Mouse (Mus musculus): ENCODE data around the gene Ppard.
A peak's percentile ranks its signal among the peaks of the same experiment; 100 is the strongest.
"Not testable (repeated sequence)": the region's sequence is repeated elsewhere in the genome, so short reads cannot be mapped to it uniquely, and the experiment has no call there.

Gene Ppard

DNA sequence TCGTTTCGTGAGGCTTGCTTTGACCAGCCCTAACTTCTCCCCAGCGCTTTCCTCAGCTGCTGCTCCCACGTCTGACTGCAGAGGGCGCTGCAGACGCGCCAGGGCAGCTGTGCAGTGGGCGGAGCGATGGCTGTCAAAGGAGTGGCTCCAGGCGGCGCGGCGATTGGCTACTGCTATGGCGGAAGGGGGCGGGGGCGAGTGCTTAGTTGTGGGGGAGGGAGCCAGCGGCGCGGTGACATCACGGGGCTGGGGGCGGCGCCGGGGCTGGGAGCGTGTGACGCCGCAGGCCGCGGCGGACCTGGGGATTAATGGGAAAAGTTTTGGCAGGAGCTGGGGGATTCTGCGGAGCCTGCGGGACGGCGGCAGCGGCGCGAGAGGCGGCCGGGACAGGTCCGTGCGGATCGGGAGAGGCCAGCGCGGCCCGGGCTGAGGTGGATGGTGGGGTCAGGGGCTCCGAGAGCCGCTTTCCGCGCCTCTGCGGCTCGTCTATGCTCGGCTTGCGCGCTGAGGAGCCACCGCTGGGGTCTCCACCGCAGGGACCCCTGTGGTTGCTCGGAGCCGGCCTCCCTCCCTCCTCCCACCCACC lies at the start of gene Ppard:
TSS of gene Ppard (plus strand) at position 226 of the 586 bp plus-strand sequence.
- peak; percentile 96 for DNase-seq (ENCODE audit: low read depth, low spot score)

DNA sequence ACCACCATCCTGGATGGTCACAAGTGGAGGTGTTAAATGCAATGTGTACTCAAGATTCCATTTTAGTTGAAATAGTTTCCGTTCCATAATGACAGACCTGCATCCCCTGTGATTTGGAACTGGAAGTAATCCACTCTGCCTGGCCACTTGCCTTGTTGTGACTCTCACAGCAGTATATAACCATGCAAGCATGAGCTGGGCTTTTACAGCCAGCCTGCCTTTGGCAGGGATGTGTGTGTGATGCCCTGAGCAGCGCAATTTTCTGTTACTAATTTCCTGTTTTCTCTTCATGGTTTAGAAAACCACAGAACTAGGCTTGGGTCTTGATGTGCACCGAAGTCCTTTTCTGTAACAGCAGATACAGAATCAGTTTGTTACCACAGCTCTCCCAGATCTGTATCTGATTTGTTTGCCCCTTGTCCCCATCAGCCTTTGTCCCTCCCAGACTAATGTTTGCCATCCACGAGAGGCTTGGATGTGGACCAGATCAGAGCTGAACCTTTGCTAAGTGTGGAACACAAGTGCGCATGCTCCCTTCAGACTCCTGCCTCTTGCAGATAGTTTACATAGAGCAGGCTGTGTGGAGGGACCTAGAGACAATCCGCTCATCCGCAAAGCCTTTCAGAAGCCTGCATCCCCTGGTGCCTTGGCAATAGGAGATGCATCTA lies 47.4 kb upstream of the Ppard start:
- no peak for DNase-seq (ENCODE audit: low read depth, low spot score)

DNA sequence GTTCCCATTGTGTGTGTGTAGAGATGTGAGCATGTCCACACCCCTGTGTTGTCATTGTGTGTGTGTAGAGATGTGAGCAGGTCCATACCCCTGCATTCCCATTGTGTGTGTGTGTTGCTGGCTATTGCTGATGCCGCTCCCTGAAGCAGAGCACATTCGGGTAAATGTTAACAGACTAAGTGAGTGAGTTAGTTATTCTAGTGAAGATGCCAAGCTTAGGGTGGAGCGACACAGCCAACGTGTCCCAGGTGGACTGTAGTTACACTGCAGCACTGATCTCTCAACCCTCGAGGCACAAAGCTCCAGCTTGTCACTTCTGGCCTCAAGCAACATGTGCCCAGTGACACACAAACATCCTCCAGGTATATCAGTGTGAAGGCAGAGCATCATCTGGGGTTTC lies 44.2 kb upstream of the Ppard start:
- DNase-seq (ENCODE audit: low read depth, low spot score), result no peak

DNA sequence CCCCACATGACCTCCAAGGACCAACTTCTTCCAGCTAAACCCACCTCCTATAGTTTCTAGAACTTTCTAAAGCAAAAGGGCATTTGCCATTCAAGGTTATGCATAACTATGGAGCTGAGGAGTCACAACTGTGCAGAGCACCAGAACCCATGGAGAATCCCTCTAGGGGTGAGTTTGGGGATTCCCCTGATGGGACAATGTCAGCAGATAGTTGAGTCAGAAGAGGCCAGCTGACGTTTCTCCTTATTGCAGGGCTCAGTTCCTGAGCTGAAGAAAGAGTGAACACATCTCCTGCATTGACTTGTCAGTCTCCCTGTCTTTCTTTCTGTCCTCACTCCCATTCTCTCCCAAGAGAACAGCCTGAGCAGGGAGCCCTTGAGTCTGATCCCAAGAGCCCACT lies 39.7 kb upstream of the Ppard start:
- DNase-seq (ENCODE audit: low read depth, low spot score), result no peak

DNA sequence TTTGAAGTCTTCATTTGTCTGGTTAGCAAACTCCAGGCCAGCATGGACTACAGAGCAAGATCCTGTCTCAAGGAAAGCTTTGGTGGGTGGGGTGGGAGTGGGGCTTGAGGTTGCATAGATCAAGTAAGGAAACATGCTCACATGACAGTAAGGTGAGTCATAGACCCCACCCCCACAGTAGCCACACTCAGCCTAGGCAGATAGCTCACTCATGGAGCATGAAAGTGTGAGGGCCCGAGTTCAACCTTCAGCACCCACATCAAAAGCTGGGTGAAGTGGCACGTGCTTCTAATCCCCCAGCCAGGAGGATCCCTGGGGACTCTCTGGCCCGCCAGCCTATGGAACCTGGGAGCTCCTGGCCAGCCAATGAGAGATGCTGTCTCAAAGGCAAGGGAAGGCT lies 38.9 kb upstream of the Ppard start:
- DNase-seq (ENCODE audit: low read depth, low spot score), result no peak

DNA sequence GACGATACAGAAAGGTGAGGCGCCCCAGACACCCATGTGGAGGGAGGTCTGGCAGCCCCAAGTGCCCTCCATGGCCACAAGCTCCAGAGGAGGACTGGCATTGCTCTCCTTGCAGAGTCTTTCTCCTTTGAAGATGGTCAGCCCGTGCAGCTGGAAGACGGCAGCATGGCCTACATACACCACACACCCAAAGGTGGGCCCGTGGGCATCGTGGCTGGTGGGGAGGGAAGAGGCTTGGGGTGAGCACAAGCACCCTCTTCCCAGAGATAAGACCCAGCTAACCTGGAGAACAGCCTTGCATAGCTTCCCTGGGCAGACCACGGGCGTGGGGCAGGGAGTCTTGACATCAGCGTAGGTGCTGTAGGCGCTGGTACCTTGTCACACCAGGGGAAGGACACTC lies 37.5 kb upstream of the Ppard start:
- no peak for DNase-seq (ENCODE audit: low read depth, low spot score)

DNA sequence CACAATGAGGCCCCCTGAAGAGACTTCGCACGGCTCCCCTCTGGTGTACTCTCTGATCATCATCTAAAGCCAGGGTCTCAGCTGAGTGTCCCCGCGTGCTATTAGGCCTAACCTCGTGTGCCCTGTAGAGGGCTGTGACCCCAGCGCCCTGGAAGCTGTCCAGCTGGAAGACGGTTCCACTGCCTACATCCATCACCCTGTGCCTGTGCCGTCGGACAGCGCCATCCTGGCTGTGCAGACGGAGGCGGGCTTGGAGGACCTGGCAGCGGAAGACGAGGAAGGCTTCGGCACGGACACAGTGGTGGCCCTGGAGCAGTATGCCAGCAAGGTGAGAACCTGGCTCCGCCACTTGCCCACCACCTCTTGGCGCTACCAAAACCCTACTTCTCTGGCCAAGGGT lies 34.9 kb upstream of the Ppard start:
- no peak for DNase-seq (ENCODE audit: low read depth, low spot score)

DNA sequence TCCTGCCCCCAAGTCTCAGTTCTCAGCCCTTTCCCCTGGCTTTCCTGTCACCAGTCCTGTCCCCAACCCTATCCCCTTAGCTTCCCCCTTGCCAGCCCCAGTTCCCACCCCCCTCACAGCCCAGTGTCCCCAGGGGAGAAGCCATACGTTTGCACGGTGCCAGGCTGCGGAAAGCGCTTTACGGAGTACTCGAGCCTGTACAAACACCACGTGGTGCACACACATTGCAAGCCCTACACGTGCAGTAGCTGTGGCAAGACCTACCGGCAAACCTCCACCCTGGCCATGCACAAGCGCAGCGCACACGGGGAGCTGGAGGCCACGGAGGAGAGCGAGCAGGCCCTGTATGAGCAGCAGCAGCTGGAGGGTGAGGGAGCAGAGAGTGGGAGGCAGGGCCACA lies 30.5 kb upstream of the Ppard start:
- no peak for DNase-seq (ENCODE audit: low read depth, low spot score)

DNA sequence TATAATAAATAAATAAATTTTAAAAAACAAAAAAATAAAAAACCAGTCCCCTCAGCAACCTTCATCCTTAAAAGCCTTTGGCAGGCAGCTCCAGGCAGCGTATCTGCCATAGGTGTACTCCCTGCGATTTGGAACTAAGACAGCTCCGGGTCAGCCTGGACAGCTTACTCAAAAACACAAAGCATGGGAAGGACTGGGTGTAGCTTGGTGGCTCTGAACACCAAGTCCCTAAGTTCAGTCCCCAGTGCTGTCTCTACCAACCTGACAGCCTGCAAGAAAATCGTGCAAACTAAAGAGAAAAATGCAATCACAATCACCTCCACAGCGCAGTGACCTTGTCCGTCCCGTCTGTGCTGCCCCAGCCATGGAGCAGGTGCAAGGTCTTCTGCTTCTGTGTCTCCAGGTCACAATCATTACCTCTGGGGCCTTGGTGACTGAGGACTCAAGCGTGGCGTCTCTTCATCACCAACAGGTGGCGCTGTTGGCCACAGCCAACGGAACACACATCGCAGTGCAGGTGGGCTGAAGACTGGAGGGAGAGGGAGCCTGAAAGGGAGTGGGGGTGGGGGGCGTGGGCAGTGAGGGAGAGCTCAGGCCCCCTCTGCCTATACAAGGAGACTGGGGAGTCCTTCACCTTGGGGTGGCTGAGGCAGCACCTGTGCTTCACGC lies 28.3 kb upstream of the Ppard start:
- peak; percentile 67 for DNase-seq (ENCODE audit: low read depth, low spot score)

DNA sequence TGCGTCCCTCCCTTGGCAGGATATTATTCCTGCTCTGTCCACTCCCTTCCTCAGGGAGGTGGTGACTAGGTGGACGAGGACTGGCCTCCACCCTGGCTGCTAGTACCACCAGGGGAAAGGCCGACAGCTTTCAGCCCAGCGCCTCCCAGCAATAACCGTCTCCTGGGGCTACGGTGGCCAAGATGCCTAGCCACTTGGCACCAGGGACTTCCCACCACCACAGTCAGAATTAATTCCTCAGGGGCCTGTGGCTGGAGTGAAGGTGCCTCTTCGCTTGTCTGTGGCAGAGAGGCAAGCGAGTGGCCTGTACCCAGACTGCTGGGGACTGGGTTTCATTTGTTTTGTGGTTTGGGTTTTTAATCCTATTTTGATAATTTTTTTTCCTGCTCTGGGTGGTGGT lies 27.1 kb upstream of the Ppard start:
- no peak for DNase-seq (ENCODE audit: low read depth, low spot score)

DNA sequence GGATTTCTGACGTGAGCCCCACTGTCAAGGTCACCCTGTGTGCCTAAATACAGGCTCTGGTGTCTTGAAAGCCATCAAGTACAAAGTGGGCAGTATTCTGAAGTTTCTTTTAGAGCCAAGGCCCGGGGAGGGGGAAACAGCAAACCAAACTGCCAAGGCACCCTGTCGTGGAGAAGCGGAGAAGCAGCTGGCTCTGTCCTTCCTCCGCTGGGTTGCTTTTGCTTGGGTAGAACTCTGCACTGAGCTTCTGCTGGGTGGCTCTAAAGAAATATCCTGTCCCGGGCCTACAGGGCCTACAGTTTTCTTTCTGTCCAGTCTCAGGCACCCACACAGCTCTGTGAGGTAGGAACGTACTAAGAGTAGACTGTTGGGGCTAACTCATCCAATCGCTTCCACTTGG lies 25.4 kb upstream of the Ppard start:
- no peak for DNase-seq (ENCODE audit: low read depth, low spot score)

DNA sequence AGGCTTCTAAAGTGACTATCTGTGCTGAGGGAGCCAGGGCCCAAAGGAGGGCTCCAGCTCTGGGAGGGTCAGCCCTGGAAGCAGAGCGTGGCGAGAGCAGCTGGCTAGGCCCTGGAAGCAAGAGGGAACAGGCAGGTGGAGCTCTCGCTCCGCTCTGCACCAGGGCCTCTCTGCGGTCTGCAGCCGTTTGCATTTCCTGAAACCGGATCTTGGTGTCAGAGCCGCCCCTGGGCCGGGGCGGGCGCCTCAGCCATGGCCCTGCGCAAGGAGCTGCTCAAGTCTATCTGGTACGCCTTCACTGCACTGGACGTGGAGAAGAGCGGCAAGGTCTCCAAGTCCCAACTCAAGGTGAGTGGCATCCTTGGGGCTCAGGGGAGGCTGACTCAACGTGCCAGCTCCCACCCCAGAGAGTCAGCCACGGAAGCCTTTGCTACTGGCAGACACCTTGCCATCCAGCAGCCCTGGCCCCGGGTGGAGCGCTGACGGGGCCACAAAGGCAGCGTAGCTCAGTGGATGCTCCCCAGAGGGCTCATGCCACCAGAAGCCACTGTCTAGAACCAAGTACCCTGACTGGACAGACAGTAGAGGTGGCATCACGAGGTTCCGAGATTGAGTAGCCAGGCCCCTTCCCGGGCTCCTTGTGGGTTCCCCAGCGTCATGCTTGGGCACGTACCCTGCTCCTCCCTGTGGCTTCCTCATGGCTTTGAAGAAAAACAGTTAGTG lies 24.7 kb upstream of the Ppard start, which contains the start of gene Def6:
TSS of gene Def6 (plus strand) at position 188 of the 723 bp plus-strand sequence.
- DNase-seq (ENCODE audit: low read depth, low spot score), result no peak

DNA sequence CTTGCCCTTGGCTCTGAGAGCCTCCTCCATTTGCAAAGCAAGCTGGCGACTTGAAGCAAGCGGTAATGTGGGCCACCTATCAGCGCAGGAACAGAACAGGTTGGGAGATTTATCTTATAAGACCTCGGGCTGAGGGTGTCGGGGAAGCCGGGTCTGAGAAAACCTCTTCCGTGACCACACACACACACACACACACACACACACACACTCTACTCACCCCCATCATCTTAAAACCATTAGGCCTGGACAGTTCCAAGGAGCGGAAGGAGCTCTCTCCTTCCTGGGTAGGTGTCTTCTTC lies 24.2 kb upstream of the Ppard start:
- no peak for DNase-seq (ENCODE audit: low read depth, low spot score)

DNA sequence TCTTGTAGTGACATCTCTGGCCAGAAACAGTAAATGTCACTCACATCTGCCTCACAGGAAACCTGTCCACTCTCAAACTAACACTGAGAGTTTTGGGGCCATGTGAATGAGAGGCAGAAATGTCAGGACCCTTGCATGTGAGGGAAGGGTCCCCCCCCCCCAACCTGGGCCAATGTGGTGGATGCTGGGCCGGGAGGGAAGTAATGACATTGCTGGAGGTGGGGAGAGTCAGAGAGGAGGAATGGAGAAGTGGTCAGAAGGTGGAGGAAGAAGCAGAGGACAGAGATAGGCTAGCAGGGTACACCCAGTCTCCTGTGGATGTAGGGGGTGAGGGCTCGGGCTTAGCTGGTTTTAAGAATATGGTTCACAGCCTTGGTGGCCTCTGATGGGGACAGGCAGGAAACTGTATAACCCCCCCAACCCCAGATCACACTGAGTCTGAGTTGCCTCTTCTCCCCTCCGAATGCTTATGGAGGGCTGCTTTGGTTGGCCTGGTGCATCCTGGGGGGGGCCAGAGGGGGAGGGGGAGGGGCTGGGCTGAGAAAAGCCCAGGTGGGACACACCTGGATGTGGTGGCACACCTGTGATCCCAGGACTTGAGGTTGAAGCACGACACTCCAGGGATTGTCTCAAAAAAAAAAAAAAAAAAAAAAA lies 22.9 kb upstream of the Ppard start:
- no peak for DNase-seq (ENCODE audit: low read depth, low spot score)

DNA sequence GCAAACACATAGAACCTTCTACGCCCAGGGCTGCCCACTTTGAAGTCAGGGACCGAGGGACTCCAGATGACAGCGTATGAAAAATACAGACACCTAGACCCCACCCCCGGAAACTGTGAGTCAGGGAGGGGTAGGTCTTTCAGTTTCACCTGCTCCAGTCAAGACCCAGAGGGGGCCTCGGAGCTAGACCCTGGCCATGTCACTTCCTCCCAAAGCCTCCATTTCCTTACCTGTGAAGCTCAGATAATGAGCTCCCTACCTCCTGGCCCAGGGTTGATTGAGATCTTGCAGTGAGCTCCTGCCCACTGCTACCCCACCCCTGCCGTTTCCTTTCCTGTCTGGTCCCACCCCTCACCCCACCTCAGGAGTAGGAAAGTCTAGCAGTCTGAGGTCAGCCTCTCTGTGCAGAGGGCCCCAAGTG lies 20.6 kb upstream of the Ppard start:
- no peak for DNase-seq (ENCODE audit: low read depth, low spot score)

DNA sequence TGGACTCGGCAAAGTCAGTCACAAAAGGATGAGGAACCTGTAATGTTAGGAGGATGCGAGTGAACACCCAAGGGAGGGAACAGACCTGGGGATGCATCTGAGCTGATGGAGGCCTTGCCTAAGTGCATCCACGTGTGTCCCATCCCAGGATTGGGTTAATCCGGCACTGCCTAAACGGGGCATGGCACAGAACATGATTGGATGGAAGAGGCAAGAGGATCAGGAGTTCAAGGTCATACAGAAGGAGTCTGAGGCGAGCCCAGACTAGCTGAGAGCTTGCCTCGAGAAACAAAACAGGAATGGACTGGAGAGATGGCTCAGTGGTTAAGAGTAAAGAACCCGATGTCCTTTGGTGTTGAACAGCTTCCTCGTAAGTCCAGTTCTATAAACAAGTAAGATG lies 20.1 kb upstream of the Ppard start:
- no peak for DNase-seq (ENCODE audit: low read depth, low spot score)

DNA sequence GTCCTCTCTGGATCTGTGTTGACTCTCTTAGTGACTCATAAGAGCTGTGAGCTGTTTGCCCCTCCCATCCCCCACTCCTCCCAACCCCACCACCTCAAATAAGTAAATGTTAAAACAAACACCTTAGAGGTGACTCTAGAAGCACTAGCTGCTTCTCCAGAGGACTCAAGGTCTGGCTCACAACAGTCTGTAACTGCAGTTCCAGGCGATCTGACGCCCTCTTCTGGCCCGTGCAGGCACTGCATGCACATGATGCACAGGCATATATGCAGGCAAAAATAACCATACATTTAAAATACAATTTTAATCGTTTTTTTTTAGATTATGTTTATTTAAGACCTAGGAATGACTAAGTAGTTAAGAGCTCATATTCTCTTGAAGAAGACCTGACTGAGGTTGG lies 19.3 kb upstream of the Ppard start:
- no peak for DNase-seq (ENCODE audit: low read depth, low spot score)

DNA sequence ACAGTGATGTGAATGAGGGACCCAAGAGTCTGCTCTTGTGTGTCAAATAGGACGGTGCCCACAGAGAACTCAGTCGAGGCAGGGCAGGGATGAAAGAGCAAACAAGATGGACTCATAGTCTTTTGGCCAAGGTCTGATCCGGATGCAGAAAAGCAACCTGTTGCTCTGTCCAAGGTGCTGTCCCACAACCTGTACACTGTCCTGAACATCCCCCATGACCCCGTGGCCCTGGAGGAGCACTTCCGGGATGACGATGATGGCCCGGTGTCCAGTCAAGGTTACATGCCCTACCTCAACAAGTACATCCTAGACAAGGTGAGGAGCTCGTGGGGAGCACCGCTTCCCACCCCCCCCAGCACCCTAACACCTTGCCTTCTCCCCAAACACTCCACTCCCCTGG lies 15.7 kb upstream of the Ppard start:
- no peak for DNase-seq (ENCODE audit: low read depth, low spot score)

DNA sequence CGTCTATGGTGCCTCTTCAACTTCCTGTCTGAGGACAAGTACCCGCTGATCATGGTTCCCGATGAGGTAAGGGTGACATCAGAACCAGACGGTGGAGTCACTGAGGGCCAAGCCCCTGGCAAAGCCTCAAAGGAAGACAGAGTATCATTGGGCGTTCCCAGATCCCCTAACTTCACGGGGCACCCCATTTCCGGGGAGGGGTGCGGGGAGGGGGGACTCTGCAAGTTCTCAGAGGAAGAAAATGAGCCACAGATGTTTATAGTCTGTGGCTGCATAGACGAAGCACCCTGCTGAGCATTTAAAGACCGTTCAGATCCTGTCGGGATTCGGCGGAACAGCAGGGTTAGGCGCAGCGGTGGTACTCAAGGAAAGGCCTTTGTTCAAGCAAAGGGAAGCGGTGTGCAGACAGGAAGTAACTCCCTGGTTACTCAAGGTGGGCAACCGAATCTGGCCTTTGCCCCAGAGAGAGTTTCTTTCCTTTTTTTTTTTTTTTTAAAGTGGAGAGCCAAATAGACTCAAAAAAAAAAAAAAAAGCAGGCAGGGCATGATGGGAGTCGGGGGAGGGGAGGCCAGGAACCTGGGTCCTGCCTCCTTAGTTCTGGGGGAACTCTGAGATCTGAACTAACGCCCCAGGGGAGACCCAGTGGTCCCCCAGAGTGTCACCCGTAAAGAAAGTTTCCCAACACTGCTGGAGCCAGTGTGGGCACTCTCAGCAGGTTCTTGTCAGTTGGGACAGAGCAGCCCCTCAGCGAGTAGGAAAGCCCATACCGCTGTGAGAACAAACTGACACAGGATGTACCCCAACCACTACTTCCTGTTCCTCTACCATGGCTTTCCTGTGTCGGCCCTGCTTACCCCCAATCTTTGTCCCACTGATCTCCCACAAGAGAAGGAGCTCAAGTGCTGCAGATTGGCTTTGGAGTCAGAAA lies 14.5 kb upstream of the Ppard start:
- DNase-seq (ENCODE audit: low read depth, low spot score), result no peak

DNA sequence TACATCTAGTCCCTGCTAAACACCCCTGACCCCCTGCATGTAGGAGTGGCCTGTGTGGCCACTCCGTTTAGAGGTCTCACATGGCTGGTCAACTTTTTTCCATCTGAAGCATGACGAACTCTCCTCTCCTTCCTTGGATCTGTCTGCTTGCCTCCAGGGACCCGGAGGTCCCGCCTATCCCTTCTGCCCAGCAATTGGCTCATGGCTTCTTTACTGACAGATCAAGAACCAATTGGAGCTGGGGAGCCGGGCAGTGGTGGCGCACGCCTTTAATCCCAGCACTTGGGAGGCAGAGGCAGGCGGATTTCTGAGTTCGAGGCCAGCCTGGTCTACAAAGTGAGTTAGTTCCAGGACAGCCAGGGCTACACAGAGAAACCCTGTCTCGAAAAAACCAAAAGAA lies 10.0 kb upstream of the Ppard start:
- not testable (repeated sequence) for DNase-seq (ENCODE audit: low read depth, low spot score)
